Mouse (Mus musculus): ENCODE data around the gene Cntfr. TPM values are rescaled to one million over a fixed set of nuclear protein-coding genes. Genes with fewer than 3 reads are reported as not detected.

Cntfr gene
- polyA plus RNA-seq (2015; fragmentation: Nextera tagmentation; extraction: Ambion mirVana): 9.7 and 10.5 TPM in 2 replicates

DNA sequence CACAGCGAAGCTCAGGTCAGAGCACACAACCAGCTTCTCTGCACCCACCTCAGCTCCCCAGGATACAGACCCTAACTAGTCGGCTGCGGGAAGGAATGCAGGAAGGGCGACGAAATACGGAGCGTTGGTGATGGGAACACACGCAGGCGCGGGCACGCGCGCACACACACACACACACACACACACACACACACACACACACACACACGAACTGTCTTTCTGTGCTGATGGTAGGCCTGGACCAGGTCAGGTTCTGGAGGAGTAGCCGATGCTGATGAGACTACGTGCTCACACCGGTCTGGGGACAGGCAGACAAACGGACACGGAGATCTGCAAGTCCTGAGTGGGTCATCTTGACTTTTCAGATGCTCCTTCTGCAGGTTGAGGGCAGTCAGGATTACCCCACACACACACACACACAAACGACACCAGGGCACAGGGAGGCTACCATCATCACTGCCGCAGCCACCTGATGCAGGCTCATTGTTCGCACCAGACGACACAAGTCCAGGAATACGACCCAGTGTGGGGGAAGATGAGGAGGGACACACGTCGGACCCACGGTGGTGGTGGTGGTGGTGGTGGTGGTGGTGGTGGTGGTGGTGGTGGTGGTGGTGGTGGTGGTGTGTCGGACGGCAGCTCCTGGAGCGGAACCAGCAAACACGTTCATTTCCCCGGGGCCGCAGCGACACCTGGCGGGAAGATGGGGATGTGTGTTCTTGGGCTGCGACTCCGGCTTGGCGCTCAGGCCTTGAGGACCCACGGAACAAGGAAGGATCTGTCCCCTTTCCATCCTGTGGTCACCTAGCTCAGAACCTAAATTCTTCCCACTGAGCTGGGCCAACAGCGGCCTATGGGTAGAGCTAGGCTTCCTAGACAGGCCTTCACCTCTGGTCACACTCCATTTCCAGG, at the start of gene Cntfr:
Cntfr (minus strand) TSS at position 160 of the 912 bp plus-strand sequence.

DNA sequence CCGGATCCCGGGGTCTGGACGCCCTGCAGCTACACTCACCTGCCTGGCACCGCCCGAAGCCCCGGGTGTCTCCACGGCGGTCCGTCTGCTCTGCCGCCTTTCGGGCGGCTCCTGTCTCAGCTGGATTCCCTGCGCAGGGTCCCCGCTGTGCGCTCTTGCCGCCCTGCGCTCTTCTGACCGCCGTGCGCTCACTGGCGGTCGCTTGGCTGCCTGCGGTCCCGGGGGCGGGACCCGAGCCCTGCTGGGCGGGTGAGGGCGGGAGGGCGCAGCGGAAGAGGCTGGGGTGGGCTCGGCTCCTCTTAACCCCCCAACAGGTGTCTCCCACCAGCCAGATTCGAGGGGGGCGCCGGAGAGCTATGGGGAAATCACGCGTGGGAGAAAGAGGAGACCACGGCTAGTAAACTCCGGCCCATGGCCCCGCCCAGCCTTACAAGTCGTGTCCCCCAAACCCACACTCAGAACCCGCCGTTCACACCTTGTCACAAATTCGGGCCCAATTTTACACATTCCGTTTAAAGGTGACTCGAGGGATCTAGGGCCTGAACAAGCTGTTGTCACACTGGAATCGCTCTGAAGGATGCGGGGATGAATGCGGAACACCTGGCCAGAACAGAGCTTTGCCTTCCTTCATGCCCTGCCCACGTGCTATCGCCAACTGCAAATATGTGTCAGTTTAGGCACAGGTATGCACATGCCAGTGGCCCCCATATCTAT, 34.3 kb upstream of the Cntfr start, which contains the start of gene Arid3c:
Arid3c (minus strand) TSS at position 91 of the 714 bp plus-strand sequence.

DNA sequence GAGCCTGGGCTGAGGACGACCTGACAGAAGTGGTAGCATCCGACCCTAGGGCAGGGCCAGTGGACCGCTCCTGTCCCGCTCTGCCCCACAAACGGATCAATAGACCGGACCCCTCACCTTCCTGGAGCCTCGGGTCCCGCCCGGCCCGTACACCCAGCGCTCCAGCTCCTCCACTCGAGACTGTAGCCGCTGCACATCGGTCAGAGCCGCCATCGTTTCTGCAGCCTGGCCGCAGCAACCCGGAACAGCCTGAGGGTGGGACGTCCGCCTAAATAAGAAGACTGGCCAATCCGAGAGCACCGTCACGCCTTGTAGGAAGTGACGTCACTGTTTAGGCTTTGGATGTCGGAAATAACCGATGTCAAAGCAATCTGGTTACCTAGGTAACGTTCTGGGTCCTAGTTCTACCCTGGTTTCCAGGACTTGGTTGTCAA, 26.0 kb upstream of the Cntfr start, which contains the start of gene Dctn3:
Dctn3 (minus strand) TSS at position 253 of the 434 bp plus-strand sequence.

DNA sequence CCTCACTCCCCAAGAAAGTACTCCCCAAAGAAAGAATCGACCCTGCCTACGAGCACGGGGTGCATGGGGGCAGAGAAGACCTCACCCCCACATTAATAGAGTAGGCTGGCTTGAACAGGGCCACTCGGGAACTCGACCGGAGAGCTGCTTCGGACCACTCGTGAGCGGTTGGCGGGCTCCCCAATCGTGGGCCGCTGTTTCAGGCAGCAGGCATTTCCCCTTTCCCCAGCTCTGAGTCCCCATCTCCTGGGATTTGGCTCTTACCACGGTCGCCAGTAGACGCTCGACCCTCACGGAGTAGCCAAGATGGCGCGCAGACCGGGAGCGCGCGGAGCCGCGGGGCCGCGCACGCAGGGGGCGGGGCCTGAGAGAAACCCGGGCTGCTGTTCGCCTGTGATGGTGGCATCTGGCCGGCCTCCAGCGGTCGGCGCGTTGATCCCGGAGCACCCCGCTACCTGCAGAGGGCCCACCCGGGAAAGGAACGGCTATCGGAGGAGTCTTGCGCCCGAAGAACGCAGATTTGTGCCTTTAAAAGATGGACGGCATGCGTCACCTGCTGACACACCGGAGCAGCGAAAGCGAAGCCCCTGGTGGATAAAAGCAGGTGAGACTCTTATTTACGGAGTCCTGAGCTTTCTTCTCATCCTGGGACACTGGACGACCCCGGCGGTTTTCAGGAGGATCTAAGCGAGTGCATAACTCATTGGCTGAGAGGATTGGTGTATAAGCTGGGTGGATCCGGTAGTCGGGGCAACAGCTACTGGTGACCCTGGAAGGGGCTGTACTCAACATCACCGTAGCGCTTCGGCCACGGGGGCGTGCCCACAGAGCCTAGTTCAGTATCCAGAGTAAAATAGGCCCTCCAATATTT, 16.5 kb upstream of the Cntfr start, which contains the start of gene Rpp25l:
Rpp25l (minus strand) TSS at position 338 of the 871 bp plus-strand sequence.

DNA sequence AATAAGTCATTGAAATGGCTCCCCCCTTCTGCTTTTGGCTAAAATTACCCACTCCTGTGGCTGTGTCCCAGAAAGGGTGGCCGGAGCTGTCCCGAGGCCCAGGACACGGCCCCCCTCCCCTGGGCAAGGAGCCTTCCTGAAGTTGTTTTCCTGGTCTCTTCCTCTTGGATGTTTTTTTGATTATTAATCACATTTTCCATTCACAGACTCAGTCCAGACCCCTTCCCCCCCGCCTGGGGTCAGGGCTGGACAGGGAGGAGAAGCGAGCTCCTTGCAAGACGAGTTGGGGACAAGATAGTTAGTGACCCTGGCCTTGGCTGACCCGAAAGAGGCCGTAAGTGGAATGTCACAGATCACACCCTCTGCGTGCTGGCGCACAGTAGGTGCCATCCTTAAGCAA, 2.9 kb upstream of the Cntfr start, which contains the start of gene Il11ra1:
Il11ra1 (plus strand) TSS at position 207 of the 400 bp plus-strand sequence.

DNA sequence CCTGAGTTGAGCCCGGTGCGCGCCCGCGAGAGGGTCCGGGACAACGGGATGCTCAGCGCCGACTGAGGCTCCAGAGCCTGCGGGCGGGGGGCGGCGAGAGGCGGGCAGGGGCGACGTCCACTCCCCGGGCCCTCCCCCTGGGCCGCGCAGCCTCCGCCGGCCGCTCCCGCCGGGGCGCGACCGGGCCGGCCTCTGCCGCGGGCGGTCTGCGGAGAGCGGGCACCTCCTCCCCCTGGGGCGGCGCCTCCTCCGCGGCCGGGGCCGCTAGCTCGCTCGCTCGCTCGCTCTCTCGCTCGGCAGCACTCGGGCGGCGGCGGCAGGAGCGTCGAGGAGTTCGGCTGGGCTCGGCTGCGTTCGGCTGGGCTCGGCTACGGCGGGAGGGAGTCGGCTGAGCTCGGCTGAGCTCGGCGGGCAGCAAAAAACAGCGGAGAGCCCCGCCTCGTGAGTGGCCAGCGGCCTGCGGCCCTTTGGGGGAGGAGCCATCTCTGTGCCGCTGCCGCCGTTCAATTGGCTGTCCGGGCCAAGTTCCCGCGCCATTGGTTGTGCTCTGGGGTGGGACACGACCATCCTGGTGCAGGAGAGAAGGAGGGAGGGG, 56.9 kb downstream of the Cntfr start, which contains the start of gene Enho:
Enho (minus strand) TSS at position 412 of the 595 bp plus-strand sequence.

Other genes starting within 250 kb of the Cntfr start
- 0.92 and 1.6 TPM in 2 replicates for gene Kif24, start 232.2 kb downstream of the Cntfr start, polyA plus RNA-seq (2015; fragmentation: Nextera tagmentation; extraction: Ambion mirVana)
- gene Nudt2, start 231.9 kb downstream of the Cntfr start, polyA plus RNA-seq (2015; fragmentation: Nextera tagmentation; extraction: Ambion mirVana): 32.5 and 40.2 TPM in 2 replicates
- 7.5 and 7.8 TPM in 2 replicates for gene AI464131, start 194.0 kb downstream of the Cntfr start, polyA plus RNA-seq (2015; fragmentation: Nextera tagmentation; extraction: Ambion mirVana)
- gene 1110017D15Rik, start 179.8 kb downstream of the Cntfr start, polyA plus RNA-seq (2015; fragmentation: Nextera tagmentation; extraction: Ambion mirVana): not detected in 2 replicates
- 2.5 and 3.2 TPM in 2 replicates for gene Fam219a, start 127.6 kb downstream of the Cntfr start, polyA plus RNA-seq (2015; fragmentation: Nextera tagmentation; extraction: Ambion mirVana)
- 33.2 and 39.3 TPM in 2 replicates for gene Dnaic1, start 127.3 kb downstream of the Cntfr start, polyA plus RNA-seq (2015; fragmentation: Nextera tagmentation; extraction: Ambion mirVana)
- gene Enho, start 56.8 kb downstream of the Cntfr start, polyA plus RNA-seq (2015; fragmentation: Nextera tagmentation; extraction: Ambion mirVana): 164 and 167 TPM in 2 replicates
- 107 and 116 TPM in 2 replicates for gene Il11ra1, start 2.9 kb upstream of the Cntfr start, polyA plus RNA-seq (2015; fragmentation: Nextera tagmentation; extraction: Ambion mirVana)
- 32.1 and 36.3 TPM in 2 replicates for gene Rpp25l, start 16.4 kb upstream of the Cntfr start, polyA plus RNA-seq (2015; fragmentation: Nextera tagmentation; extraction: Ambion mirVana)
- 98.6 and 120 TPM in 2 replicates for gene Dctn3, start 26.1 kb upstream of the Cntfr start, polyA plus RNA-seq (2015; fragmentation: Nextera tagmentation; extraction: Ambion mirVana)
- not detected in 2 replicates for gene Arid3c, start 34.1 kb upstream of the Cntfr start, polyA plus RNA-seq (2015; fragmentation: Nextera tagmentation; extraction: Ambion mirVana)
- 22.1 and 24.1 TPM in 2 replicates for gene Galt, start 58.1 kb upstream of the Cntfr start, polyA plus RNA-seq (2015; fragmentation: Nextera tagmentation; extraction: Ambion mirVana)
- gene Sigmar1, start 59.1 kb upstream of the Cntfr start, polyA plus RNA-seq (2015; fragmentation: Nextera tagmentation; extraction: Ambion mirVana): 71.4 and 78.8 TPM in 2 replicates
- gene Ccl27a, start 77.2 kb upstream of the Cntfr start, polyA plus RNA-seq (2015; fragmentation: Nextera tagmentation; extraction: Ambion mirVana): 18.4 and 23.2 TPM in 2 replicates
- not detected in 2 replicates for gene Gm21541, start 206.5 kb upstream of the Cntfr start, polyA plus RNA-seq (2015; fragmentation: Nextera tagmentation; extraction: Ambion mirVana)
- 0.45 and 1.3 TPM in 2 replicates for gene Gm20878, start 244.5 kb upstream of the Cntfr start, polyA plus RNA-seq (2015; fragmentation: Nextera tagmentation; extraction: Ambion mirVana)